Mouse (Mus musculus) gonadal fat pad, adult 2 months (tissue): ENCODE measurements around the gene Fam98c. TPM values are rescaled to one million over a fixed set of nuclear protein-coding genes. Genes with fewer than 3 reads are reported as not detected.
"Not testable (repeated sequence)": the region's sequence is repeated elsewhere in the genome, so short reads cannot be mapped to it uniquely, and the experiment has no call there.

Experiments used
- DNase-seq: peaks from one replicate; pipeline ENCODE4 v3.0.0-alpha.2; 2012; ENCODE audit warnings: low read depth
- polyA plus RNA-seq: library from polyadenylated mRNA; depleted of rRNA; stranded (reverse); fragments of >200 nt; gene quantifications from 2 replicates; pipeline ENCODE4 v1.2.3, GENCODE M21; 2012; rRNA removed

Fam98c gene
- polyA plus RNA-seq: 27.6 and 28.2 TPM in 2 replicates

DNA sequence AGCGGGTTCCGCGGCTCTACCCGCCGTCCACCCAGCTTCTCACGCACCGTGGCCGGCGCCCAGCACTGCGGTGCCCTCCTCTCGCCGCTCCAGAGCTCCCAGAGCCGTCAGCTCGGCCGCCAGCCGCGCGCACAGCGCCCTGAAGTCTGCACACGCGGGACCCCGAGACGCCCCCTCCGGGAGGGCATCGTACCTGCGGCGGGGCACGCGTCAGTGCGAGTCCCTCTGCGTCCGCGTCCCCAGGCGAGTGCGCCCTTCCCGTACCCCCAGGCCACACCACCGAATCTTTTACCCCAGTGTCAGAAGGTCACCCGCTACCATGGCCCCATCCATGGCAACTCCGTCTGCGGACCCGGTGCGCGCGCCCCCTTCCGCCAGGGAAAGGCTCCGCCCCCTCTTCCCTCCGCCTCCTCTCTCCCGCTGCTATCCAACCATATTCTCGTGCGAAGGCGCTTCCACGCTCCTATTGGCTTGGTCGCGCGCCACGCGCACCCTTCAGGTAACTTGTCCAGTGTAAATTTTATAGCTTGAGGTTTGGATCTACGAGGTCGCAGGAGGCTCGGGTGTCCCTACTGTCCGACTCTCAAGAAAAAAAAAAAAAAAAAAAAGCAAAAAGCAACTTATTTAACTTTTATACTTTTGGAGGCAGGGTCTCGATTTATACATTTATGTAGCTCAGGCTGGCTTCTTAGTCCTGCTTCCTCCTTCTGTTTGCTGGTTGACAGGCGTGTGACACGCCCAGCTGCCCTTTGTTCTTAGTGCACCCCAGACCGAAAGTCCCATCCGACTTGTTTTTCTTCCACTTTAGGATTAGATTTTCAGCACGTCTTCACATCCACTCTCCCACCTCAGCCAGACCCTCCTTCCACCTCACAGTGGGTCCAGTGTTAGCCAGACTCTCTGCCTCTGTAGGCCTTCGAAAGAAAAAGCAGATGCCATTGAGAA, at the start of gene Fam98c:
Gene Fam98c, minus strand, starts transcription at position 397 of the 945 bp plus-strand sequence.
- no peak for DNase-seq

DNA sequence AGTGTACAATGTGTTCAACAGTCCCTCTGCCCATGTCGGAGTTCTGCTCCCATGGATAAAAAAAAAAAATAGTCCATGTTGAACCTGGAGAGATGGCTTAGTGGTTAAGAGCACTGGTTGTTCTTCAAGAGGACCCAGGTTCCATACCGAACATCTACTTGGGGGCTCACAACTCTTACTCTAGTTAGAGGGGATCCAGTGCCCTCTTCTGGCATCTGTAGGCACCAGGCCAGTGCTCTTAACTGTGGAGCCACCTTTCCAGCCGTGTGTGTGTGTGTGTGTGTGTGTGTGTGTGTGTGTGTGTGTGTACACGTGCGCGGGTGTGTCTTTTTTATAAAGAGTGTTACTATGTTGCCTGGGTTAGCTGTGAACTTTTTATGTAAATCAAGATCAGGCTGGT, 46.5 kb upstream of the Fam98c start:
- no peak for DNase-seq

DNA sequence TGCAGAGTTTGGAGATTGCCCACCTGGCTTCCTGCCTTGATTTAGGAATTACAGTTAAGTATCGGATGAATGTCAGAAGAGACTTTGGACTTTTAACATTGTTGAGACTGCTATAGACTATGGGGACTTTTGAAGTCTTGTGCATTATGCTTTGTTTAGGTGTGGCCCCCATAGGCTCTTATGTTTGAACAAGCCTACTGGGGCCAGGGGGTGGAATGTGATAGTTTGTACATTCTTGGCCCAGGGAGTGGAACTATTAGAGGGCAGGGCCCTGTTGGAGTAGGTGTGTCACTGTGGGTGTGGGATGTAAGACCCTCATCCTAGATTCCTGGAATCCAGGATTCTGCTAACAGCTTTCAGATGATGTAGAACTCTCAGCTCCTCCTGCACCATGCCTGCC, 38.2 kb upstream of the Fam98c start:
- DNase-seq: not testable (repeated sequence)

DNA sequence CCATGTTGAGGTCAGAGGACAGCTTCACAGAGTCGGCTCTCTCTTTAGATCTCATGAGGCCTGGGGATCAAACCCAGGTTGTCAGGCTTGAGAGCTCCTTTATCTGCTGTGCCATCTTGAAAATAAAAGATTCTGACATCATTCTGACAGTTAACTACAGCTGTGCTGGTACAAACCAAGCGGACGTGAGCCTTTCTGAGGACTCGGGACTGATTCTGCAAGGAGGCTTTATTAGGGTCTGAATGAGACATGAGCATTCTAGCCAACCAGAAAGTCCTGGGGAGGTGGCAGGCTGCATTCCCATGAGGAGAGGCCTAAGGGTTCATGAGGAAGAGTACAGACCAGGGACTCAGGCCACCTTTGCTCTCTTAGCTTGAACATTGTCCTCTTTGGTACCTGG, 25.3 kb upstream of the Fam98c start:
- DNase-seq: not testable (repeated sequence)

DNA sequence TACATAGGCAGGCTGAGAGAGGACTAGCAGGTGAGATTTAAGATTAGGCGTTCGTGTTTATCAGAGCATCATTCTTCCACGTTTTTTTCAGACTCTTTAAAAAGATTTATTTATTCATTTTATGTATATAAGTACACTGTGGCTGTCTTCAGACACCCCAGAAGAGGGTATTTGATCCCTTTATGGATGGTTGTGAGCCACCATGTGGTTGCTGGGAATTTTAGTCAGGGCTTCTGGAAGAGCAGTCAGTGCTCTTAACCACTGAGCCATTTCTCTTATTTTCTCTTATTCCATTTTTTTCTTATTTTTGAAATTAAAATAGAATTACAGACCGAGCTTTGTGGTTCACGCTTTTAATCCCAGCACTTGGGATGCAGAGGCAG, 24.8 kb upstream of the Fam98c start:
- no peak for DNase-seq

DNA sequence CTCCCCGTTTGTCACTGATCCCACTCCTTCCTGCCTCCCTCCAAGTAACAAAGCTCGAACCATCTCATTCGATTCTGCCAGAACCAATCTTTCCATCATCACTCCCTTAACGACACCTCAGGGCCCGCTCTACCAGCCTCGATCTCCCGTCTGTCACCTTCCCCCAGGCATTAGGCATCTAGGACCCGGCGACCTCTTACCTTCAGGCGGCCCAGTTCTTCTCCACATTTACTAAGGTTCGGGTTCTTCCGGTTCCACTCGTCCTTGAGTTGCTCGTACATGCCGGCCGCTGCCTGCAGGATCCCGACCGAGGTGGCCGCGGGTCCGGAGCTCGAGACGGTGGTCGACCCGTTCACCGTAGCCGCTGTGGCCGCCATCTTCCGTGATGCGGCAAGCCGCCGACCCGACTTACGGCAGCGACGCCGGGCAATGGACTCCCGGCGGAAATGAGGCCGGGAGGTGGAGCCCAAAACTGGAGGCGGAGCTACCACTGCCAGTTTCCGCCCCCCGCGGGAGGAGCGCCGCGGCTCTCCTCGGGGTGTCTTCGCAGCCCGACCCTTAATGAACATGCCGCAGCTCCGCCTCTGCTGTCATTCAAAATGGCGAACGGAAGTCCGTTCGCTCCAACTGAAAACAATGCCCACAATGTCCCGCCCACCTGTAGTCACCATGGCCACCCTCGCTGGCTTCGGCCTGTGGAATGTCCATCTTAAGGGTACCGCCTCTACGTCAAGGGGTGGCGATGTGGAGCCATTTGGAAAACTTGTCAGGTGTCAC, 24.2 kb upstream of the Fam98c start, which contains the start of gene Psmd8:
Gene Psmd8, minus strand, starts transcription at position 625 of the 777 bp plus-strand sequence.
- peak; percentile 81 for DNase-seq

DNA sequence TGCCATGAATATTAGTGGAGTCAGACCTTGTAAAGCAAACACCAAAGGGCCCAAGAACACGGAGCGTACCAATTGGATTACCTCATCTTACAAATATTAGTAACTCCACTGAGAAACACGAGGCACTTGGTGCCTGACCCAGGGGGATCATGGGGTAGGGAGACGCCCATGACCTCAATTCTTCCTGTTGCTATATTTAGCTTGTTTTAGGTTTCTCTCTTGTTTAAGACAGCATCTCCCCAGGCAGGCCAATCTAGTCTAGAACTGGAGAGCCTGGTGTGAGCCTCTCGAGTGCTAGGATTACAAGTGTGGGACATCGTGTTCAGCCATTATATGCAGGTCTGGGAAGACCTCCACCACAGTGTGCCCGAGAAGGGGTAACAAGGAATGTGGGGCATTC, 23.3 kb upstream of the Fam98c start:
- no peak for DNase-seq

DNA sequence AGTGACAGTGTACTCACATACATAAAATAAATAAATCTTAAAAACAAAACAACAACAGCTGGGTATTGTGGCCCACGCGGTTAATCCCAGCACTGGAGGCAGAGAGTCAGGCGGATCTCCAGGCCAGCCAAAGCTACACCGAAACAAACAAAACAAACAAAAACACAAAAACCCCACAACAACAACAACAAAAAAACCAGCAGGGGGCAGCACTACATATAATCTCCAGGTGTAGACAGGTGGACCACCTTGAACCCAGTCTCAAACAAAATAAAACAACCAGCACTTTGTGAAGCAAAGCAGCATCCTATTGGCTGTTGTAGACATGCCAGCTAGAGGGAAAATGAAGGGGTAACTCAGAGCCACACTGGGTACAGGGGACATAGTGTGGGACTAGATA, 22.1 kb upstream of the Fam98c start:
- DNase-seq: no peak

DNA sequence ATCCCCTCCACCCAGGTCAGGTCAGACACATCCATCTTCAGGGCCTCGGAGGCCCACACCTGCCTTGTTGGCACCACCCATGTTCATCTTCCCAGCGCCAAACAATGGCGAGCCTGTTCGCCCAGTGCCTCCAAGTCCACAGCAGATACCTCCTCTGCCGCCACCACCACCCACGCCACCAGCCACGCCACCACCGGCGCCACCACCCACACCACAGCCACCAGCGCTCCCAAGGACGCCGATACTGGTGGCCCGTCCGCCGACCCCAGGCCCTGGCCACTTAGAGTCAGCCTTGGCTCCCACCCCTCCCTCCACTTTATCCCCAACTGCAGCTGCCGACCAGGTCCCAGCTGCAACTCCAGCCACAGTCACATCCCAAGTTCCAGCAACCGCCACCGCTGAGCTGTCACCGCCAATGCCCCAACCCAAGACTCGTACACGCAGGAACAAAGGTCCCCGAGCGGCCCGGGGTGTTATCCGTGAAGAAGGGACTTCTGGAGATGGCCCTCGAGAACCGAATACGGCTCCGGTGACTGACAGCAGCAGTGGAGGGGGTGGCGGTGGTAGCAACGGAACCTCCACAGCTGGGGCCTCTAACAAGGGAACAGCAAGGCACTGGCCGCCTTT, 16.5 kb upstream of the Fam98c start:
- no peak for DNase-seq

DNA sequence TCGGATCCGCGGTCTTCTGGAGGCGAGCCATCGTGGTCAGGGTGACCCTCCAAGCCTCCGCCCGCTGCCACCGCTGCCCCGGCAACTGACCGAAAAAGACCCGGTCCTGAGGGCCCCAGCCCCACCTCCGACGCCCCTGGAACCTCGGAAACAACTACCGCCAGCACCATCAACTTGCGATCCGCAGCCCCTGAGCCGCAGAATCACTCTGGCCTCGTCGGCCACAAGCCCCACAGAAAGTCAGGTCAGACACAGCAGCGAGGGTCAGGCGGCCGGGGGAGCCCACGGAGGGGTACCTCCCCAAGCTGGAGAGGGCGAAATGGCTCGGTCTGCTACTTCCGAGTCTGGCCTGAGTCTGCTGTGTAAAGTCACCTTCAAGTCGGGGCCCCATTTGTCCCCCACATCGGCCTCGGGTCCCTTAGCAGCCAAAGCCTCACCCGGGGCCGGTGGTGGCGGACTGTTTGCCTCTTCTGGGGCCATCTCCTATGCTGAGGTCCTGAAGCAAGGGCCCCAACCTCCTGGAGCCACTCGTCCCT, 15.6 kb upstream of the Fam98c start:
- no peak for DNase-seq

DNA sequence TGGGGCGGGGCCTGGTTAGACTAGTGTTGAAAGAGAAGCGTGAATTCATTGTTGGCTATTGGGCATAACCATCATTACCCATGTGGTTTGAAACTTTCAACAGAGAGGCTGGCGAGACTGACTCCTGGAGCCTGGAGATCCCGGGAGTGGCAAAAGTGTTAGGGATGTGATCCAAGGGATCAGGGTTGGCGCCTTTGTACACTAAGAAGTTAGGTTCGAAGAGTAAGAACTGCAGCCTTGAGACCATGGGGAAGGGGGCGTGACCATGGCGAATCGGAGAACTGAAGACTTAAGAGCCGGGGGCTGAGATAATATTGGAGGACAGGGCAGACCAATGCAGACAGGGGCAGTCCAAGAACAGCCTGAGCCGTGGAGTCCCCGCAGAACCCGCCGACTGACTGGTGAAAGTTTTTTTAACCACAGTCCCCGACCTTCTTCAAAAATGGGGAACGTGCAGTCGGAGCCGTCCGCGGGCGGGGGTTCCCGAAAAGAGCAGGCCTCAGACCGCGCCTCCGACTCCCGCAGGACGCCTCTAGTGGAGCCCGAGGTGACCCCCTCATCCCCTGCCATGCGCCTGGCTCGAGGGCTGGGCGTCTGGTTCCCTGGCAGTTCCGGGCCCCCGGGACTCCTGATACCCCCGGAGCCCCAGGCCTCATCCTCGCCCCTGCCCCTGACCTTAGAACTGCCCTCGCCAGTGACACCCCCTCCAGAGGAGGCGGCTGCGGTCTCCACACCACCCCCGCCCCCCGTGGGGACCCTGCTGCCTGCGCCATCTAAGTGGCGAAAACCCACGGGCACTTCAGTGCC, 14.9 kb upstream of the Fam98c start:
- DNase-seq: no peak

DNA sequence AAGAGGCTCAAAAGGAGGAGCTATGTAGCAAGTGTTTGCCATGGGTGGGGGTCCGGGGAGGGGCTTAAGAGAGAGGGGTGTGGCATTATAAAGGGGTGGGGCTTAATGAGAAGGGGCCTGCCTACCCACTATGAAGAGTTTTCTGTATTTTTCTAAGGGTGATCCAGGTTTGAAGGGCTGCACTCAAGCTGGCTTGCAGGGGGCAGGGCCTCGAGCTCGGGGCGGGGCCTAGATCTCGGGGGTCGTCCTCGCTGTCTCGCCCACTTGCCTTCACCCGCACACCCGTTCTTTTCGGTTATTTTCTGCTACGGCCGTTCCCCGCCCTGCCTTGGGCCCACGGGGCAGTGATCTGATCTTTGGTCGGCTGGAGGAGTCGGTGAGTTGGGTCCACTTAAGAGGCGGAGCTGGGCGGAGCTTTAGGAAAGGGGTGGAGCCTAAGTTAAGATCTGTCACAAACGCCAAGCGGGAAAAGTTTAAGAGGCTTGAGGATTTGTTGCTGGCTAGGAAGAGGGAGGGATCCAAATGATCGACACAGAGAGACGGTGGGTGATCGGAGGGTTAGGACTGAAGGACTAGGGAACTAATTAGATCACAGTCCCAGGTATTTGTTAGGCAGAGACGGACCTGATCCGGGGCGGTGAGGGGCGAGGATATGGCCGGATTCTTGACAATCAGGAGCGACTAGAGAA, 14.2 kb upstream of the Fam98c start, which contains the start of the genes Ggn and Spred3:
Gene Ggn, plus strand, starts transcription at position 145 of the 689 bp plus-strand sequence.
Gene Spred3, minus strand, starts transcription at position 346 of the 689 bp plus-strand sequence.
- no peak for DNase-seq

DNA sequence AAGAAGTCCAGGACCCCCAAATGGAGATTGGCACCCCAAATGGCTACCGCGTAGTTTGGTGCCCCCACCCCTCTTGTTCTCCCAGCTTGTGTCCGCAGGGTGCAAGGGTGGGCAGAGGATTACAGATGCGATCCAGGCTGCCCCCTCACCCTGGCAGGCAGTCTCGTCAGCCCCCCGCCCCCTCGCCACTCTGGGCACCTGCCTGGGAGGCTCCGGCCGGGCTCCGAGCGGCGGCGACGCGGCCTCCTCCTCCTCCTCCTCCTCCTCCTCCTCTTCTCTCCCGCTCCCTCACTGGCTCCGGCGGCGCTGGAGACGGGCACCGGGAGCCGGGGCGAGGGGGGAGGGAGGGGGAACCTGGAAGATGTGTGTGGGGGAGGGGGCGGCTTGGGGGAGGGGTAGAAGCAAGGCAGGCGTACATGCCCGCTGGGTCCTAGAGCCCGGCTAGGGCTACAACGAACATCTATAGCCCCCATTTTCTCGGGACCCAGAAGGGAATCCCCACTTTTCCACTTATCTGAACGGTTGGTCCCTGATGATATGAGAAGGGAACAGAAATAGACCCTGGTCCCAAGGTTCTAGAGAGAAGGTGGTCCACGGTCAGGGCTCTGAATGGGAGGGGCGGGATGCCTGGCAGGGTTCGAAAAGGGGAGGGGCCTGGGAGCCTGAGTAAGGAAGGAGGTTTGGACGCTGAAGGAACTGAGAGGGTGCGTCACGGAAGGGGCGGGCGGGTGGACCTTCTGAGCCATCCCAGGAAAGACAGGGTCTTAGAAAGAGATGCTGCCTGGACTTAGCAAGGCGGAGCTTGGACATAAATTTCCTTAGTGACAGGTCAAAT, 13.4 kb upstream of the Fam98c start:
- no peak for DNase-seq

DNA sequence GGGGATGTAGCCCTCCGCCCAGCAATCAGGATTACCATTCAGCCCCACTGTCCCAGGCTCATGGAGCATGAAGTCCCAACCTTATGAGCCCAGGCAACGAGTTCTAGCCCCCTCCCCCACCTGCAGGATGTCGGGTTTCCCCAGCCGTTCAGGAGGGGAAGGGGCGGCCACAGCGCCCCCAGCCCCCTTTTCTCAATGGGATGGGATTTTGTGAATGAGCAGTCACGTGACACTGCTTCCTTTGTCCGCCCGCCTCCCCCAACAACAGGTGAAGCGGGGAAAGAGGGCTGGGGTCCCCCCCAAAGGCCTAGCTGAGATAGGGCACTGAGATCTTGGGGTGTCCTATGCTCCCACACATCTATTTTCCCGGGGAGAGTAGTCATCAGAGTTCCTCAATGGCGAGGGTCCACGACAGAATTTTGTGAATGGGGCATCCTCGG, 12.8 kb upstream of the Fam98c start:
- DNase-seq: no peak

DNA sequence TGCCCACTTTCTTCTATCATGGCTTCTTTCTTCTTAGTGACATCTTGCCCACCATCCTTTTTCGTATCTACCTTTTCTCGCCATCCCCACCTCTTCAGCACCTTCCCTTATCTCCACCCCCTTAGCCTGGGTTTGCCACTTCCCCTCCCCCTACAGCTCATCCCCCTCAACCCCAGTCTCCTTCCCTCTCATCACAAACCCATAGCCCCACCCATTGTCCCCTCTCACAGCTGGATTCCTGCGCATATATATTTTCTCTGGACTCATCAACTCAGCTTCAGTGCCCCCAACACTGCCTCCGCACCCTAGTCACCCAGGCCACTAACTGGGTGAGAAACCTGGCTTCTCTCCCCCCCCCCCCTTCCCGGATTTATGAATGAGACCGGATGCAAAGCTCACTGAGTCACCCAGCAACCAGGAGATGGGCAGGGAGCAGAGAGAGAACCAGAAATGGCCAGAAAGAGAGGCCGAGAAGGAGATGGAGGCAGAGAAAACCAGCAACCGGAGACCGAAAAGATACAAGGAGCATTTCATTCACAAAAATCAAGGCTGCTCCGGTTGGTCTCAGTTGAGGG, 12.2 kb upstream of the Fam98c start:
- no peak for DNase-seq

DNA sequence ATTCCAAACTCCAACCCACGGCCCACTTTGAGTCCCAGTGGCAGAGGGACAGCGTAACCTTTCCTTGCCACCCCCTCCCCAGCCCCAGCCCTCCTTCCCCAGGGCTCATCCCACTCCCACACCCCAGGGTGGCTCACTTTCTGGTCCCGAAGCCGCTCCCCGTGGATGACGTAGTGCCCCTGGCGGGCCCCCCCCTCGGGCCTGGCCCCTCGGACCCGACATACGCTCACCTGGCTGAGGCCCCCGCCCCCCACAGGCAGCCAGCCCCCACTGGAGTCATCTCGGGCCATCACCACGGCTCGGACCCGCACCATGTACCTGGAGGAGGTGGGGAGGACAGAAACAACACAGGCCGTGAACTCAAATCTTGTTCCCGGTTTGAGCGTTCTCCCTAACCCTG, 11.6 kb upstream of the Fam98c start:
- no peak for DNase-seq

DNA sequence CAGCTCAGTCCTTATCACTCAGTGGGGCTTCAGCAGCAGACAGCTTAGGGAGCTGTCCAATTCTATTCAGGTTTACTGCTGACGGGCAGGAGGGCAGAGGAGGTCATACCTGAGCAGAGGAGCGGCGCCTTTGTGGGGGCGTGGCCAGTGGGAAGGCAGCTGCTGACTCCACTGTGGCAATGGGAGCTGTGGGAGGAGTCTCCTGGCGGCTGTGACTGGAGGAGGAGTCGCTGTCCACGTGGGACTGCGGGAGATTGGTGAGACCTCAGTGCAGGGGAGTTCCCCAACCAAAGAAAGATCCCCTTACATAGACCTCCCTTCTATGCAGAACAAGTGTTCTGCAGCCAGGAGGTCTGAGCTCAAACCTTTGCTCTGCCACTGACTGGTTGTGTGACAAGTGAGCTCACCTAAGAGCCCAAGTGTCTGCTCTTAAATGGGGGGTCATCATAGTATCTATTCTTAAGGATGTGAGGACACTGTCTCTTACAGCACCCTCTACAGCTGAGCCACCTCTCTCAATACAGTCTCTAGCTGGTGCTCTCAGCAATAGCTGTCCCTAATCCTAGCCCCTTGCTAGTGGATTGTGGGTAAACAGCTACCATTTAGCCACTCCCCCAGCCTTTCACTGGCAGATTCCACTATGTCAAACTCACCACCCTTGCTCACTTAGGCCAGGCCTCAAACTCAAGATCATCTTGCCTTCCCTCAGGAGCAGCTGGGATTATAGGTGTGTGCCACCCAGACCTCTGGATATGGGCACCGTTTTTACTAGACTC, 6.9 kb upstream of the Fam98c start:
- DNase-seq: no peak

DNA sequence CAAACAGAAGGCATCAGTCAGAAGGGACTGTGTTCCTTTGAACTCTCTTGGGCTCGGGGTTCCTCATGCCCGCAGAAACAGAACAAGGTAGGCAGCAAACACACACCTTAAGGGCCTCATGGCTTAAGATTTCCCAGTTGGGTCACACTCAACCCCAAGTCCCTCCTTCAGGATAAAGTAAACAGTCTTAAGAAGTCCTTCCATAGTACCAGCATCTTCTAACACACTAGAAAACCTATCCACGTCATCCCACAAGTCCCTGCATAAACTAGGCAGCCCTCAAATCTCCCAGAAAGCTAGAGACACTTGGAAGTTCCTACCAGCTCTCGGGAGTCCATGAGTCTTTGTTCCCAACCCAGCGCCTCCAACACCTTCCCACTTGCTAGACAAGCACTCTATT, 6.3 kb upstream of the Fam98c start:
- no peak for DNase-seq
